Mouse (Mus musculus) G1E (cell line): ENCODE results near the gene Rbm18.

ENCODE experiments used
- CTCF ChIP-seq: IDR thresholded peaks from 2 replicates; pipeline ENCODE4 v1.5.1; 2012; ENCODE audit warnings: low read depth, low read length, inconsistent platforms, mixed read lengths
- GATA1 ChIP-seq: IDR thresholded peaks from 2 replicates; pipeline ENCODE4 v1.6.1; 2012; ENCODE audit warnings: borderline replicate concordance, low read length, inconsistent platforms, mixed read lengths
- GATA2 ChIP-seq: IDR thresholded peaks from 2 replicates; pipeline ENCODE4 v1.6.1; 2012; ENCODE audit warnings: low read depth, low read length, inconsistent platforms, borderline replicate concordance
- POLR2AphosphoS5 ChIP-seq: IDR thresholded peaks from 2 replicates; pipeline ENCODE4 v1.6.1; 2012; ENCODE audit warnings: low read depth, low read length, inconsistent platforms; ENCODE audit not compliant: insufficient replicate concordance
- TAL1 ChIP-seq: conservative IDR thresholded peaks from 2 replicates; pipeline ENCODE4 v1.6.1; 2012; ENCODE audit warnings: low read depth, low read length, inconsistent platforms, mixed read lengths

DNA sequence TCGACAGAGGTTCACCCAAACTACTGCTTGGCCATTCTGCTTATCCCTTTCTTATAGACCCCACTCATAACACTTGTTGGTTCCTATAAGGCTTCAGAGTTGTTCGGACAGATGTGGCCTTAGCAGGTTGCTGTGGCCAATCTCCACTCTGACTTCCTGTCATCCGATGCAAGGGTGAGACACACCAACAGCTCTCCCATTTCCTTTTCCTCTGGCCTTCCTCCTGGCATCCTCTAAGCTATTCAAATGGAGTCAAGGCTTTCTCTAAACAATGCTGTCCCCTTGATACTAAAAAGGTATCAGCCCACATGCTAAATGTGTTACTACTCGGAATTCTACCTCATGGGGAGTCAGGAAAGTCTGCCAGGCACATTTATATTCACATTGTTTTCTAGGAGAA lies 8.6 kb downstream of the Rbm18 start:
- no peak for TF ChIP-seq GATA1
- no peak for TF ChIP-seq CTCF
- no peak for TF ChIP-seq GATA2
- TF ChIP-seq TAL1: no peak
- TF ChIP-seq POLR2AphosphoS5: no peak
